Comparison of ENCODE assay signal across 14 mouse cellular contexts in genomic region chr12:4664929-4665674, GRCm38 (mm10).
DNase-seq lines count a peak whose midpoint lies in the region; ATAC-seq and TF ChIP-seq lines count a peak whose summit lies in the region.
"Had no signal": no experiment of that assay in that cellular context is flagged by ENCODE, and none has a peak within 500 bp of the region (broad histone marks: within the 10 kb centered on the region; RNA-seq: fewer than 3 reads in every experiment).

No protein-coding gene starts in this region.

- ATAC-seq in heart, embryonic 15.5 days (replicated peaks; ENCODE audit: insufficient number of reproducible peaks, insufficient read depth, low FRiP score, low read depth), result no peak
- peak; percentile 86 for ATAC-seq in CD4-positive, CD25-positive, alpha-beta regulatory T cell, adult 4 months

- no peaks in the 10 kb centered on the region for H3K9me3 ChIP-seq in heart, embryonic 15.5 days (replicated peaks)
- H3K9me3 ChIP-seq: heart, embryonic 10.5 days; hindbrain, embryonic 12.5 days; limb, embryonic 15.5 days had no signal

- 0 out of 2 replicates have a peak overlapping the region, but pooled peaks have one; percentile 2 for H3K27ac ChIP-seq in heart, embryonic 15.5 days
- peak overlapping the region; percentile 84 for H3K27ac ChIP-seq in left cerebral cortex, adult 2 months
- H3K27ac ChIP-seq: heart, embryonic 10.5 days; hindbrain, embryonic 12.5 days; limb, embryonic 15.5 days had no signal

- H3K36me3 ChIP-seq in heart, embryonic 15.5 days, result peaks cover 52% of the 10 kb centered on the region

- 52% methylated on average over 7 of the region's 7 CpGs for WGBS in heart, embryonic 15.5 days

- H3K9ac ChIP-seq in heart, embryonic 15.5 days, result no peak overlapping the region
- H3K9ac ChIP-seq: hindbrain, embryonic 12.5 days; limb, embryonic 15.5 days had no signal

- no peaks in the 10 kb centered on the region for H3K4me1 ChIP-seq in heart, embryonic 15.5 days (replicated peaks)
- H3K4me1 ChIP-seq: heart, embryonic 10.5 days; hindbrain, embryonic 12.5 days; limb, embryonic 15.5 days had no signal

- H3K4me2 ChIP-seq in heart, embryonic 15.5 days, result no peak overlapping the region
- H3K4me2 ChIP-seq: hindbrain, embryonic 12.5 days; limb, embryonic 15.5 days; midbrain, embryonic 11.5 days had no signal

- no peak for DNase-seq in heart, adult 9 months (ENCODE audit: low spot score in 2 of 2)
- no peak for DNase-seq in left cerebral cortex, adult 2 months (ENCODE audit: extremely low spot score in 1 of 2, low spot score in 2 of 2)
- no peak for DNase-seq in left cerebral cortex, postnatal 4 days
- peak; percentile 24 for DNase-seq in induced T-regulatory cell, adult 2 months (ENCODE audit: low read depth)
- DNase-seq in retina, postnatal 1 day, result no peak
- DNase-seq: cerebellum, adult 11 months; lung, adult 2 months; spleen, adult 18-20 months had no signal

- TF ChIP-seq CTCF in left cerebral cortex, adult 2 months (IDR thresholded peaks at IDR 0.05), result no peak

- H3K27me3 ChIP-seq in heart, embryonic 15.5 days, result no peaks in the 10 kb centered on the region
- H3K27me3 ChIP-seq: hindbrain, embryonic 12.5 days; limb, embryonic 15.5 days had no signal

- intact Hi-C loops in left cerebral cortex, adult 2 months (cut with DNase I), result no loop called here
- intact Hi-C loops in left cerebral cortex, postnatal 4 days (cut with DNase I), result no loop called here

- no peak overlapping the region for H3K4me3 ChIP-seq in heart, embryonic 15.5 days
- H3K4me3 ChIP-seq in left cerebral cortex, adult 2 months, result no peak overlapping the region
- H3K4me3 ChIP-seq: heart, embryonic 10.5 days; hindbrain, embryonic 12.5 days; limb, embryonic 15.5 days had no signal
